Mouse (Mus musculus) cerebellum, adult 18-20 months (tissue): ENCODE measurements around the gene Gm21969.

Source experiments
- DNase-seq, 2 experiments: peaks; one replicate each; pipeline ENCODE4 v3.0.0; 2021

The Gm21969 gene

DNA sequence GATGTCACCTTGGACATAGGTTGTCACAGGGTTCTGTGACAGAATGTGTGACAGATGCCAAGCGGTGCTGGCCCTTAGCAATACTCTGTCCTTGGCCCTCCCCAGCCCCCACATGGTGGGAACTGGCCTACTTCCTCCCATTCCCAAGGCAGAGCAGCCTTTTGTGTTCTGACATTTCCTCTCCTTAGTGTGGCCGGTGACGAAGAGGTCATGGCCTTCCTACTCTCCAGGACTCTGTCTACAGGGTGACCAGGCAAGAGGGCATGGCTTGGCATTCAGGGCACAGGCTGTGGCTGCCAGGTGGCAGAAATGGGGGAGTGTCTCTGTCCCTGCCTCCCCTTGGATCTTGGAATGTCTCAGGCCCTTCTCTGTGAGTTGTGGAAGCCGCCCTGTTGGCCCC, 15.6 kb upstream of the Gm21969 start:
- DNase-seq: peak; percentile 44 to 59

DNA sequence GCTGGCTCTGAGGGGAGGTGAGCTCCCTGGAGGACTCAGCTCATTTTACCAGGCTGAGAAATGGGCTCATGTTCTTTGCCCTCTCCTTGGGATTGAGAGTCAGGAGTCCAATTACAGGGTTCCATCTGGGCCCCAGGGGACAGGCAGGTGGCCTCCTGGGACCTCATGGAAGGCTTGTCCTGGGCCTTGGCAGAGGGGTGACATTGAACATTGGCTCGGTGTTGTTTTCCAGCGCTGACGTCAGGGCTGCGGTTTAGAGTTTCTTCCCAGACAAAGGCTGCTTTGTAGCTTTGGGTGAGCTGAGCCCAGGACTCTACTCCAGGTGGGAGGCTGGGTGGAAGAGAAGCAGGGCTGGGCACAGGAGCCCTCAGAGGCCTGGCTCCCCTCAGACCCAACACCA, 15.2 kb upstream of the Gm21969 start:
- DNase-seq: peak in 1 of 2 experiments; percentile 31

DNA sequence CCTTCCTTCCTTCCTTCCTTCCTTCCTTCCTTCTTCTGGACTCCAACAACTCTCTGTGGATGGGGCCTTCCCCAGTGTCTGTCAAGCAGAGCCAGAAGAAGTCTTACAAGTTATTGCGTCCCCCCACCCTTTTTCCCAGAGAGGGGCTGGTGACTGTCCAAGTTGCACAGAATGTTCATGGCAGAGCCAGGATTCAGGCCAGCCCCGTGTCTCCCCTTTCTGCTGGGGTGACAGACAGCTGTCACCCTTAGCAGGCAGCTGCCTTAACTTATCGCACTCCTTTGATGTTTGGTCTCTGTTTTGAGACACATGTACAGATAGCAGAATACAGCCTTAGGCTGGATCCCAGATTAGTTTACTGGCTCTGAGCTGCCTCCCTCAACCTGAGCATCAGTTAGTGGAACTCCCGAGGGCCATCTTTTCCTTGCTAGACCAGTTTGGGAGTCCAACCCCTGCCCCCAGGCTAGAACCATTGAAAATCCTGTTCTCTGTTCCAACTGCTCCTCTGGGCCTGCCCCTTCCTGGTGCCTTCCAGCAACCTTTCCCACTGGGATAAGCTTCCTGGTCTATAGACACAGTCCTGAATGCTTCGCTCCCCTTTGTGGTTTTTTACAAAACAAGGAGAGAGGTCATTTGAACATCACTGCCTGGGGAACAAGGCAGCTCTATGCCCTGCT, 13.5 kb upstream of the Gm21969 start:
- peak in 1 of 2 experiments; percentile 32 for DNase-seq

DNA sequence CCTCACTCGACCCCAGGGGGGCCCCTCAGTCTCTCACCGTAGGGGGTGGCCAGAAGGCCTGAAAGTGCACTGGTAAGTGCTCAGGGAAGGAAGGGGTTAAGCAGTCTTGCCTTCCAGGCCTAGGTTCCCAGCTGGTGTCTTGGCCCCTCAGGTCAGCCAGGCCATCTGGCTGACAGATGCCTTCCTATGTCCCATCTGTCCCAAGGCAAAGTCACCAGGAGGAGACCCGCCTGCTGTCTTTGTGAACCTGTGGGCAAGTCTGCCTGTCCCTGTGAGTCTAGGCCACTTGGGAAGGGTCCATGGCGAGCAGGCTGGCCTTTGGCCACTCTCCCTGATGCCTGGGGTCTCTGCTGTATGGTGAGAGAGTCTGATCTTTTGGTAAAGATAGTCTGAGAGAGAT, 12.5 kb upstream of the Gm21969 start:
- peak; percentile 90 to 92 for DNase-seq

DNA sequence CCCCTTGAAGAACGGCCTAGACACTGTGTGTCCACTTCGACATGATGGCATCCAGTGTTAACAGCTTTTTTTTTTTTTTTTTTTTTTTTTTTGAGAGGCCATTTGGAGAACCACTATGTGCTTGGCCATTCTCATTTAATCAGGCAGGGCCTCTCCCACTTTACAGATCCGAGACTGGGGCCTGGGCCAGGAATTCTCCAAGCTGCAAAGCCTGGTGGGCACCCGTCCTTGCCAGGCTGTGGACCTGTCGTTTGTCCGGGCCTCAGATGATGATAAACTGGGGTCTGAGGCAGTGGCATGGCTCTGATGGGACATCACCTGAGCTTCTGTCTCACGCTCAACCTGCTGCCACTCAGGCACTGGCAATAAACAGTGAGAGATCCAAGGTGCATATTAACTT, 10.1 kb upstream of the Gm21969 start:
- peak in 1 of 2 experiments; percentile 37 for DNase-seq

DNA sequence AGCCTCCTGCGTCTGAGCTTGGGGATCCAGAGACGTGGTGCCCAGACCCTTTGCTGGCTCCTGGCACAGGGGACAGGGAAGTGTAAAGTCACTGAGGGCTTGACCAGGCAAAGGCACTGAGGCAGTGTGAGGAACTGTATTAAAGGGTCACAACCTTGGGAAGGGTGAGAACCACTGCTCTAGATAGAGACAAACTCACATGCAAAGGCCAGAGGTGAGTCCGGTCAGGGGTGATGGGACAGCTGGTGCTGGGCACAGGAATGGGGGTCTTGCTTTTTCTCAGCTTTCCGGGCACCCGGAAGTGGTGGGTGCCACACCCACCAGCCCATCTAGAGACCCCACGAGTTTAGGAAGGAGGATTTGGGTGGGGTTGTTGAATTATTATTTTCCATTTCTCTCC, 9.6 kb upstream of the Gm21969 start:
- DNase-seq: no peak

DNA sequence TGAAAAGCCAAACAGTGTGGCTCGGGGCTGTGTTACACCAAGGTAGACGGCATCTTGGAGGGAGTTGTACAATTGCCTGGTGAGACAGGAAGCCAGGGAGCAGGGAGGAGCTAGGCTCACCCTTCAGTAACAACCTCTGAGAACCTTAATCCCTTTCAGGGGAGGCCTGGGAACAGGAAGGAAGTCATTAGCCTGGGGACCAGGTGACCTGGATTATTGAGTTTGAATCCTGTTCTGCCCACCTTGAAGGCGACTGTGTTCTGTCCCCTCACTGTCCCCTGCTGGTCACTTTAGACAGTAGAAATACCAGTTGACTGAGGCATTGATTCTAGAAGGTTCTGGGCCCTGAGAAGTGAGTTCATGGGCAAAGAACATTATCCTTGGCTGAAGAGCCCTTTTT, 8.9 kb upstream of the Gm21969 start:
- DNase-seq: peak in 1 of 2 experiments; percentile 20

DNA sequence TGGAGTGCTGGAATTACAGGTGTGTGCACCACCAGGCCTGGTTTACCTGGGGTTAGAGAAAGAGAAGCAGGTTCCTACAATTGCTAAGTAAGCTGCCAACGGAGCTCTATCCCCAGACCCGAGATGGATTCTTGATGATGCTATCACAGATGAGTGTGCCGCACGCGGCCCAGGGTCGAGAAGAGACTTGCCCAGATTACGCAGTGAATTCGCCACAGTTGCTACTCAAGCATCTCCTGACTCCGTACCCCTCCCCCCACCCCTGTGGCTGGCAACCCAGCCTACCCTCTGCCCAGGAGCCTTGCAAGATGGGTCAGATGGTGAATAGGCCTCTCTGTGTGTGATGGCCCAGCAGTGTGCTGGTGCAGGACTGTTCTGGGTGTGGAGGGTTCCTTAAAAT, 6.3 kb upstream of the Gm21969 start:
- DNase-seq: peak in 1 of 2 experiments; percentile 32

DNA sequence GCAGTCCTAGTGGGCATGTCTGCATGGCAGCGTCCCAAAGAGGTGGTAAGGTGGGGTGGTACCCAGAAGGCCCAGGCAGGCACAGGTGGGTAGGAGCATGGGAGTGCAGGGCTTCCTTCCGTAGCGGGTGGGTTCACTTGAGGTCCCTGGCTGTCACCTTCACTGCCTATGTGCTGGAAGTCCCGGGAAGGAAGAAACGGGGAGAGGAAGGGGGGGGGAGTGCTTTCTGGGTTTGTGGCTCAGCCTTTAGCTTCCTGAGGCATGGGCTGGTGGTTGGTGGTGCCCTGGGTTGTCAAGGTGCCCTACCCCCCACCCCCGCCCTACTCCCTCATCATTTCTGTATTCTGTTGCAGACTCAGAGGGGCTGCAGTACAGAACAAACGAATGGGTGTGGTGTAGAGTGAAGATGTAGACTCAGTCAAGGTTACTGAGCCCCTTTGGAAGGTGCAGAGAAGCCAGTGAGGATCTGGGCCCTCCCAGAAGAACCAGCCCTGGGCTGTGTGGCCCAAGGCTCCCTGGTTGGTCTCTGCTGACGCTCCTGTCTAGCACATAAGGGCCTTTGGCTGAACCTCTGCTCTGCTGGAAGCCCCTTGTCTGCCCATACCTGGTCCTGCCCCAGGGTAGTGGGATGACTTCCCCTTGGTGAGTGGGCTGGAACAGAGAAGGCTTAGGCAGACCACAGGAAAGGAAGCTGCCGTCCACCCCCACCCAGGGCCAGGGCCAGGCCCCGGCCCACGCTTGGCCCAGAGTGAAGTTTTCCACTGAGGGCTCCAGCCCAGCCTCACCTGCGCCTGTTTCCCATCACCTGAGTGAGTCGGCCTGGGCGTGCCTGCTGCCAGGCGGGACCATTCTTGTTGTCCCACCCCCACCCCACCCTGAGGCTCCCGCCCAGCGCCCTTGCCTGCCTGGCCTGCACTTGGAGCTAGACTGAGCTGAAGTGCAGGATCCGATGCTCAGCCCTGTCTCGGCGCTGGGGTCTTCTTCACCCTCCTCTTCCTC, 5.4 kb upstream of the Gm21969 start:
- DNase-seq: peak in 1 of 2 experiments; percentile 20

DNA sequence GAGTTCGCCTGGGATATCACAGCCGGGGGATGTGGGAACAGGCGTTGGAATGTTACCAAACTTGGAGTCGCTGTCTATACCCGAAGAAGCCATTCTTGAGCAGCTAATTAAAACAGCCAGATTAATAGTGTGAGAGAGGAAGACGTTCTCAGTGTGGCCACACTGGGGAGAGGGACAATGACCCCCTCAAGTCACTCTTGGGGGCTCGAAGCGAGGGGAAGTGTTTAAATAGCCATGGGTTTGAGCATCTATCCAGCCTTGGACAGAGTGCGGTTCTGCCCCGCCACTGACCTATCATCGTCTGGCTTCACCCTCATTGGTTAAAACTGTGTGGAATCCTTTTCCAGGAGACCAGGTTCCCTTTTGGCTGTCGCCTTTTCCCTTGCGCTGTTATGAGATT, 4.6 kb upstream of the Gm21969 start:
- peak in 1 of 2 experiments; percentile 28 for DNase-seq

DNA sequence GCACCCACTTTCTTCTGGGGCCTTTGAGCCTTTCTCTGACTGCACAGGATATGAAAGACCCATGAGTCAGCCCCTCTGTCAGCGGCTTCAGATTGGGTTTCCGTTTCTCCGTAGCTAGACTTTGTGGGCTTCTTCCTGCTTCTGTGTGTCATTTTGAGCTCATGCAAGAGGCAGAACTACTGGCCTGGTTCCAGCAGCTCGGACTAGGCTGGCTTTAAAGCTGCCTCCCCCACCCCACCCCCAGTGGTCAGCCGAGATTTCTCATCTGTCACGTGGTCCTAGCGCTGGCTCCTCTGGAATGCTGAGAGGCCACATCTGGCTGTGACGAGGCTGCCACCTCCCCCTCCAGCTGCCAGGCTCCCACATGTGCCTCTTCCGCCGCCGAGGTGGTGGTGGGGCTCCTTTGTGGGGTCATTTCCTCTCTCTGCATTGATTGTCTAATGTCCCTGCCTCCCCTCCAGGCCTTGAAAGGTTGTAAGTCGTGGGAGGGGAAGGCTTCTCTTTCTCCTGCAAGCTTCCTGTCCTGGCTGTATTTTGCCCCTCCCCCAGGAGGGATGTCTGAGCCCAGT, 4.0 kb upstream of the Gm21969 start:
- peak; percentile 55 for DNase-seq

DNA sequence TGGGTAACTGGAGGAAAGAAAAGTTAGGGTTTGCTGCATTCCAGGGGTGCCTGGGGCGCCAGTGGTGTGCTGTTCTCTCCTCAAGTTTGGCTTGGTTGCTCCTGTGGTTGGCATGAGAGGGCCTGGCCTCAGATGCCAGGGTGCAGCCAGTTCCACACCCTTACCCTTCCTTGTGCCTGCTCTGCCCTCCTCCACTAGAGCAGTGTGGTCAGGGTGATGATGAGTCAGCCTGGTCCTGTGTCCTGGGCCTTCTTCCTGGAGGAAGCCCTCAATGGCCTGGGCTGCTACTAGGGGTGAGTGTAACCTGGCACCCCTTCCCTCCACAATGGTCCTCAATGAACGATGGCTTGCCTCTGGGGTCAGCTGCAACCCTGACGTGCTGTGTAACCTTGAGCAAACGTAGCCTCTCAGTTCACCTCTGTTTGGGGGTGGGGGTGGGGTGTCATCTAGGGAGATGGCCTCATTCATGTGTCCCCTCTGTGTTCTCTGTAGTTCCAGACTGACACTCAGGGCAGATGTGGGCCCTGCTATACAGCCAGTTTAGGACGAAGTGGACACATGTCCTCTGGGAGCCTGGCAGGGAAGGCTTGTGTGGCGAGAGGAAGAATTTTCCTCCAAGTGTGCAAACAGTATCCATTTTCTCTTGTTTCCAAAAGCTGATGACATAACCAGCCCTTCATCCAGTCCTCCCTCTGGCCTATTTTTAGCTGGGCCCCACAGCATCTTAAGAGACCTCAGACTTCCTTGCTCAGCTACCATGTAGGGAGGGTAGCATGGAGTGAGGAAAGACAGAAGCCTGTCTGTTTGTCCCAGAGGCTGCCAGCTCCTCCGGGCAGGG, 1.2 kb upstream of the Gm21969 start:
- DNase-seq: no peak

DNA sequence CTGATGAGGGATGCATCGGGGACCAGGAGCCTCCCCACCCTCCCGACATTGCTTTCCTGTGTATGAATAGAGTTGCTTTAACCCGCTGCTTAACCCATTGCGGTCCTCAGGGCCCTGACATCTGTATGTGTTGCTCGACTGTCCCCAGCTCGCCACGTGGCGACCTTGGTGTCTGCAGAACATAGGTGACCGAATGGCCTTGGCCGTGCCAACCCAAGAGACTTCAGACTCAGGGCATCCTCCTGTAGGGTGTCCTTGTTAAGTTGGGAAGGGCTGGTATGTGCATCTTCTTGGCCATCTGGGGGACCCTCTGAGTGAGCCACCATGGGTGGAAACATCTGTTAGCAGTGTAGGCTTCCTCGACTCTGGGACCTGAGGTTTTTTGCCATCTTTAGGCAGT, 2.2 kb downstream of the Gm21969 start:
- no peak for DNase-seq

DNA sequence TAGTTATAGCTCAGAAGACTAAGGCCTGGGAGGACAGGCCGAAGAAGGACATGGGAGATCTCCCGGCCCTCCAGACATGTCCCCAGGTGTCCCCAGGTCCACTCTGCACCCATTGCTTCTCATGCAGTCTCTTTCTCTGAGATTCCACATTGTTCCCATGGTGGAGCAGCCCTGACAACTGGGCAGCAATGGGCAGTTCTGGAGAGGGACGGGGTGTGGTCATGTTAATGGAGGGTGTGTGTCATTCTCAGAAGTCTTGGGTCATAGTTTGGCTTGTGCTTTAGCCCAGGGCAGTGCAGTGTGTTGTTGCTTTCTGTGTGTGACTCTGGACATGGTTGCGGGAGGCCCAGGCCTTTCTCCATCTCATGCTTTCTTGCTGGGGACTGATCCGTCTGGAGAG, 3.7 kb downstream of the Gm21969 start:
- no peak for DNase-seq

DNA sequence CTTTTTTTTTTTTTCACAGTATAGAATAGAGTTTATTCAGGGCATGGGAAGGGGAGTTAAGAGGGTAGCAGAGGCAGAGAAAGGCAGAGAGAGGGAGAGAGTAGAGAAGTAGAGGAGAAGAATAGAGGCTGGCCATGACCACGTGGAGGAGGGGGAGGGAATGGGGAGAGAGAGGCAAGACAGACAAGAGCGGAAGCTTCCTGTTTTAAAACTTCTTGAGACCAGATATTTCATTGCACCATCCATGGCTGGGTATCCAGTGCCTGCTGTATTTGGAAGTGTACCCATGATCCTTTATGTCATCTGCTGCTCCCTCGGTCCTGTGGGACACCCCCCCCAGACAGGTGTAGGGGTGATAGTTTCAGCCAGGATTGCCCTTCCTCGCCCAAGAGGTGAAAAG, 6.0 kb downstream of the Gm21969 start:
- no peak for DNase-seq

DNA sequence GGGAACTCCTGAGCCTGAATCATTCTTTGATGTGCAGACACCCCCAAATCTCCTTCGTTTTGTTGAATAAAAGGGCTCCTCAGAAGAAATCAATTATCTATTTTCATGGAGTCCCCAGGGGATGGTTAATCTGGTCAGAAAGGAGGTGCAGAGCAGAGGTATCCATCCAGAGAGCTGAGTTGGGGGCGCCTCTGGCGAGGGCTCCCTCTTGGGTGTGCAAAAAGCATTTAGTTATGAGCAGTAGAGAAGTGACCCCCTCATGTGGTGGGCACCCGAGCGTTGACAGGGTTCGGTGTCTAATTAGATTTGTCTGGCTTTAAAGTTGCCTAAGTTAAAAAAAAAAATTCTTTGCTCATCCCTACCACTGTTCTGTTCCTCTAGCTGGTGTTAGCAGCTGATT, 8.0 kb downstream of the Gm21969 start:
- no peak for DNase-seq

DNA sequence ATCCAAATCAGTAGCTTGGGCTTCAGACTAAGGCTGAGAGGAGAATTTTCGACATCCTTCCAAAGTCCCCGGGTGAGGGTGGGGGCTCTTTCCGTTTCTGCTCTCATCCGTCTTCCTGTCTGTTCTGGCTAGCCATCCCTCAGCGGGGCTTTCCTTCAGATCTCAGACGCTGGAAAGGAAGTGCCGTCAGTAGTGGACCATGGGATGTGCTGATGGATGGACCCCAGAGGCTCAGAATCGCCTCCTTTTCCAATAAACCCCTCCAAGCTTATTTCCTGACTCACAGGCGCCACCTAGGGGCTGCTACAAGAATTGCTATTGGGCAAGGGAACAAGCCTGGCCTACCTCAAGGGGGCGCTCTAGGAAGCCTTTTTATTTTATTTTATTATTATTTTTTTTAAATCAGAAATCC, 8.6 kb downstream of the Gm21969 start:
- peak; percentile 72 to 86 for DNase-seq

DNA sequence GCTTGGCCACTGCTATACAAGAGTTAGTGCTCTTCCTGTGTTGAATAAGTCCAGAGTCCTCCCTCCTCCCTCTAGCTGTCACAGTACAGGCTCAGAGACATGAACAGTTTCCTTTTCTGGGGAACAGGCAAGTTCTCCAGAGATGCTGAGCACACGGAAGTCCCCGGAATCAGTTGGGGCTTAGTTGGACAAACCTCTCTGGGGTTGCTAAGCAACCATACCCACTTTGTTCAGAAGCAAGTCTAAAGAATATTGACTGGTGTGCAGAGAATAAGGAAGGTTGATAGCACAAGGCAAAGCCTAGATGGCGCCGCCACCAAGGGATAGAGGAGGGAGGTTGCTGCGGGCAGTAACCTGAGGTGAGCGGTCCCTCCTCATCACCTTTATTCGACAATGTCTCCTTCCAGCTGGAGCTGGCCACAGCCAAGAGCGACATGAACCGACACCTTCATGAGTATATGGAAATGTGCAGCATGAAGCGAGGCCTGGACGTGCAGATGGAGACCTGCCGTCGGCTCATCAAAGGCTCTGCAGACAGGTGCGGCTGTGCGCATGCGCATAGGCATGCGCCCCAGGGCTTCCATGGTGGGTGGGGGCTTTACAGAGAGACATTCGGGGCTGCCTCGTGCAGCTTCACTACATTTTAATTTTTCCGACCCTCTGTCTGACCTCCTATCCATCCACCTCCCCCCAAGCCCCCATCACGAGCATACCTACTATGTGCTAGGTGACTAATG, 11.7 kb downstream of the Gm21969 start:
- DNase-seq: no peak

DNA sequence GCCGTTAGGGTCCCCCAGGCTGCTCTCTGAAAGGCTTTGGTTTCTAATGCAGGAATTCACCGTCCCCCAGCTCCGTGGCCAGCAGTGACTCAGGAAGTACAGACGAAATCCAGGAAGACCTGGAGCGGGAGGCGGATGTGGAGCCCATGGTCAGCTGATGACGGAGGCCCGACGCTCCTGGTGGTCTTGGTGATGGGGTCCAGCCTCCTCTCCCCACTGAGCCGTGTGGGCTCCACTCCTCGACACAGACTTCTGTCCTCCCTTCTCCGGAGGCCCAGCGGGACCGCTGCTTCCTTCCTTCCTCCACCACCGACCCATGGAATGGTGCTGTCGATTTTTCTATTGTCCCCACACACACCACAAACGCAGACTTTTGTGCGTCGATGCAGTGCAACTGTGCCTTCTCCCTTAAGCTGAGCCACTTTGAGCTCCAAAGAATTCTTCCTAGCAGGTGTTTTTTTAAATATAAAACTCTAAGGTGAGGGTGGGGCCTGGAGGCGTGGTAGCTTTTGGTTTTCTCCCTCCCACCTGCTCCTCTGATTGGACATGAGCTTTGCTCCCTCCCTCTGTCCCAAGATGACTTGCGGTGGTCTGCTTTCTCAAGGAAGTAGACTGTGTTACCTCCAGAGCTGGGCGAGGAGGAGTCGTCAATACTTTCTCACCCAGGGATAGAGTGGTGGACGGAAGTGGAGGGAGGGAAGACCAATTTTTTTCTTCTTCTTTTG, 13.5 kb downstream of the Gm21969 start:
- no peak for DNase-seq

DNA sequence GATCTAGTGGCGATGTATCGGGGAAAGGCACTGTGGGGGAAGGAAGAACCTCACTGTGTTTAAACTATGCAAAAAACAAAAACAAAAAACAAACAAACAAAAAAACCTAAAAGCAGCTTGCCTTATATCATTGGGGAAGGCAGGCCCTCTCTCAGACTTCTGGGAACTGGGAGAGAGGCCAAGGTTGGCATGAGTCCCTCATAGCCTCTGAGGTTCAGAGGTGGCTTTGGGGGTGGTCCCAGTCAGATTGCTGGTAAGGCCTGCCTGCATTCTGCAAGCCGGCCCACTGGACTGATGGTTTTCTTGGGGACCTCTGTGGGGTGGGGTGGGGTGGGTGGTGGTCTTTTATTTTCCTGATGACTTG, 14.0 kb downstream of the Gm21969 start:
- no peak for DNase-seq

DNA sequence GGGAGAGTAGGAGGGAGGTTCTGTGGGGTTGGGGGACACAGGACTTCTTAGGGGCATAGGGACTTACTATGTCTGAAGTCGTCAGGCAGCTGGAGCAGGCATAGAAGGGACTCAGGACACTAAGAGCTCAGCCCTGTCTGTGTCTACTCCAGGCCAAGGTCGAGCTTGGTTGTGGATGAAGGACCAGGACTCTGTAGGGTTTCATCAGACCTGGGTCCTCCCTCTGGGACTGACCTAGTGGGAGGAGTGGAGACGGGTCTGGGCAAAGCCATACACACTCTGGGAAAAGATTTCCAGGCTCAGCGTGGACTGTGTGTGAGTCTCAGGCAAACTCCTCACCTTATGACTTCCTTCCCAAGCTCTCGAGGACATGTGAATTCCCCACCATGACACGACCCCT, 16.8 kb downstream of the Gm21969 start:
- DNase-seq: no peak
